Mouse (Mus musculus): Measurements from ENCODE around the gene Itga7. TPM values are rescaled to one million over a fixed set of nuclear protein-coding genes. Genes with fewer than 3 reads are reported as not detected.

Itga7 gene
- polyA plus RNA-seq, 1 experiment from 2014 or later, result 1.3 TPM

DNA sequence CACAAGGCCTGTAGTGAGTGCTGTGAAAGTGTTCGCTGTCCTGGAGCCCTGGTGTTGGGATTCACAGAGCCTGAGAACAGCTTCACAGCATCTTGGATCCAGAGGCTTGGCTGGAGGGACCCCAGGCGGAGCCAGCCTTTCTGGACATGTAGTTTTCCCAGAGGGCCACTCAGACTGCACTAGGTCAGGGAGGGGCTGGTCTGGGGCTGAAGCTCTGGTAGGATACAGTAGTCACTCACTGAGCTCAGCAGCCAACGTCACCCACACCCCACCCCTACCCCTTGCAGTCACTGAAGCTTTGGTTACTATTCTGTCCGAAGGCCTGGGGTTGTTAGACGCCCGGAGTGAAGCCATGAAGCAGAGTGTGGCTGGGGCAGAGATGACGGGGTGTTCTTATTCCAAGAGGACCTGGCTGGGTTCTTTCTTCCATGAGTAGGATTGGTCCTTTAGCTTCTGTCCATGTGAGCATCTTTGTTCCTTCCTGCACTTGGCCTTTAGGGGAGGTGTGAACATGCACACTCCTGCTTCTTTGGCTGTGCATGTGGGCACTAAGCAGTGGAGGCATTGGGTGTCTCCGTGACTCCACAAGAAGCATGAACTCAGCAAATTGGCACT, 2.3 kb downstream of the Itga7 start:
- Histone ChIP-seq H3K27me3 (replicated peaks; ENCODE audit: control insufficient read depth, insufficient read depth, low read length) (peaks cover 41% of the 10 kb centered on the region), H3K9me3 (replicated peaks; ENCODE audit: control insufficient read depth, low read length) (no peaks in the 10 kb centered on the region), H3K4me1 (ENCODE audit: control insufficient read depth, insufficient read depth, low read length) (peaks cover 6% of the 10 kb centered on the region; the same call in 1 of the 2 replicates), H3K9ac (ENCODE audit: low read length) (no peak overlapping the region), H3K4me3 (ENCODE audit: low read depth, low read length) (no peak overlapping the region), H3K36me3 (ENCODE audit: control insufficient read depth, insufficient read depth, low read length) (no peaks in the 10 kb centered on the region), H3K27ac (ENCODE audit: low read depth, low read length) (no peak overlapping the region), H3K4me2 (ENCODE audit: low read length) (no peak overlapping the region)
- DNase-seq (ENCODE audit: low spot score), result no peak
- no peak for ATAC-seq
- WGBS, result 70% methylated on average over 8 of the region's 8 CpGs

DNA sequence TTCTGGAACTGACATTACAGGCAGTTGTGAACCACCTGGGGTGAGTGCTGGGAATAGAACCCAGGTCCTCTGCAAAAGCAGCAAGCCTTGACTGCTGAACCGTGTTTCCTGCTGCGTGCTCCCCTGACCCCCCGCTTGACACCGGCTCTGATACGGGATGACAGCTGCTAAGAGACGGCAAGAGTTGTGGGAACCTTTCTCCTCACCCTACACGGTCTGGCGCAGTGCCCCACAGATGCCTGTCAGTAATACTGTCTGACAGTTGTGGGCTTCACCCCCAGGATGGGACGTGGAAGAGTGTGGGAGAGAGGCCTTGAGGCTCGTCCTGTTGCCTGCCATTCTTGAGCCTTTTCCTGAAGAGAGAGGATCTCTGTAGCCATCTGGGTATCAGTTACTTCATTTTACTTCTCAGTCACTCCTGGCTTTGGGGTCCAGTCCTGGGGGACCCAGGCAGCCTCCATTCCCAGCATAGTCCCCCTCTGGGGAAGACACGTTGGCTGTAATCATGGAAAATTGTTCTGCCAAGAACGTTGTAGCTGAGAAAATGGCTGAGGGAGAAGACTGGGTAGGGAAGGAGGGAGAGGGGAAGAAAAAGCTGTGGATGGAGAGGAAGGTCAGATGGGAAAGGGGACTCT, 4.3 kb downstream of the Itga7 start:
- Histone ChIP-seq H3K4me3 (ENCODE audit: low read depth, low read length) (no peak overlapping the region), H3K9ac (ENCODE audit: low read length) (no peak overlapping the region), H3K27me3 (replicated peaks; ENCODE audit: control insufficient read depth, insufficient read depth, low read length) (peaks cover 24% of the 10 kb centered on the region), H3K36me3 (ENCODE audit: control insufficient read depth, insufficient read depth, low read length) (no peaks in the 10 kb centered on the region), H3K9me3 (replicated peaks; ENCODE audit: control insufficient read depth, low read length) (no peaks in the 10 kb centered on the region), H3K4me1 (ENCODE audit: control insufficient read depth, insufficient read depth, low read length) (peaks cover 6% of the 10 kb centered on the region; the same call in 1 of the 2 replicates), H3K27ac (ENCODE audit: low read depth, low read length) (no peak overlapping the region), H3K4me2 (ENCODE audit: low read length) (no peak overlapping the region)
- DNase-seq (ENCODE audit: low spot score) (no peak), ATAC-seq (no peak)
- WGBS, result 75% methylated on average over 12 of the region's 12 CpGs

DNA sequence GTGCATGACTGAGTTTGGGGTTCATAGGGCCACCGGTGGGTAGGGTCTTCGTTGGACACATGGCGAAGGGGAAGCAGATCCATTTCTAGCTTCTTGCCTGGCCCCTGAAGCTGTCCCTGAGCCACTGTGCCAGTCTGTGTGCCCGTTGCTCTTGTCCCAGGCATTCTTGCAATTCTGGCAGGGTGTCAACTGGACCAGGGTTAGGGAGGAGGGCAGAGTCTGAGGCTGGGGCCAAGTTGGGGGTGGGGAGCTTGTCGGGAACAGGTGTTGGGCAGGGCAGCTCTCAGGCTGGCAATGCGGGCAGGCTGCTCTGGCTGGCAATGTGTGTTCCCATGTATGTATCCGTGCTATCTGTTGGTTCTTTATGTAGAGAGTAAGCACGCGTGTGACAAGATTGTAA, 4.8 kb downstream of the Itga7 start:
- no peak for ATAC-seq
- H3K36me3 ChIP-seq (ENCODE audit: control insufficient read depth, insufficient read depth, low read length), result no peaks in the 10 kb centered on the region
- H3K9ac ChIP-seq (ENCODE audit: low read length), result no peak overlapping the region
- H3K9me3 ChIP-seq (replicated peaks; ENCODE audit: control insufficient read depth, low read length), result no peaks in the 10 kb centered on the region
- H3K4me3 ChIP-seq (ENCODE audit: low read depth, low read length), result no peak overlapping the region
- DNase-seq (ENCODE audit: low spot score), result no peak
- no peak overlapping the region for H3K4me2 ChIP-seq (ENCODE audit: low read length)
- WGBS, result 80% methylated on average over 9 of the region's 9 CpGs
- H3K4me1 ChIP-seq (ENCODE audit: control insufficient read depth, insufficient read depth, low read length), result peaks cover 2% of the 10 kb centered on the region; the same call in 1 of the 2 replicates
- no peak overlapping the region for H3K27ac ChIP-seq (ENCODE audit: low read depth, low read length)
- peaks cover 18% of the 10 kb centered on the region for H3K27me3 ChIP-seq (replicated peaks; ENCODE audit: control insufficient read depth, insufficient read depth, low read length)

DNA sequence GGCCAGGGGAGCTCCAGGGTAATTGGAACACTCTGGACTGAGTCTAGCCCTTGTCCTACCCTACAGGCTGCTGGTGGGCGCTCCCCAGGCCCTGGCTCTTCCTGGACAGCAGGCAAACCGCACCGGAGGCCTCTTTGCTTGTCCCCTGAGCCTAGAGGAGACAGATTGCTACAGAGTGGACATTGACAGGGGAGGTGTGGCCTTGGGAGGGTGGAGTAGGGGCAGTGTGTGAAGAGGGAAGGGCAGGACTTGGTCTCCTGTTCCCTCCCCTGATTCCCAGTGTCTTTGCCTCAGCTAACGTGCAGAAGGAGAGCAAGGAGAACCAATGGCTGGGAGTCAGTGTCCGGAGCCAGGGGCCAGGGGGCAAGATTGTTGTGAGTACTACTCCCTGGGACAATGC, 5.4 kb downstream of the Itga7 start:
- Histone ChIP-seq H3K9me3 (replicated peaks; ENCODE audit: control insufficient read depth, low read length) (no peaks in the 10 kb centered on the region), H3K9ac (ENCODE audit: low read length) (no peak overlapping the region), H3K4me2 (ENCODE audit: low read length) (no peak overlapping the region), H3K36me3 (ENCODE audit: control insufficient read depth, insufficient read depth, low read length) (no peaks in the 10 kb centered on the region), H3K27ac (ENCODE audit: low read depth, low read length) (no peak overlapping the region), H3K27me3 (replicated peaks; ENCODE audit: control insufficient read depth, insufficient read depth, low read length) (peaks cover 15% of the 10 kb centered on the region), H3K4me1 (ENCODE audit: control insufficient read depth, insufficient read depth, low read length) (no peaks in the 10 kb centered on the region), H3K4me3 (ENCODE audit: low read depth, low read length) (no peak overlapping the region)
- DNase-seq (ENCODE audit: low spot score) (no peak), ATAC-seq (no peak)
- WGBS, result 76% methylated on average over 5 of the region's 5 CpGs

DNA sequence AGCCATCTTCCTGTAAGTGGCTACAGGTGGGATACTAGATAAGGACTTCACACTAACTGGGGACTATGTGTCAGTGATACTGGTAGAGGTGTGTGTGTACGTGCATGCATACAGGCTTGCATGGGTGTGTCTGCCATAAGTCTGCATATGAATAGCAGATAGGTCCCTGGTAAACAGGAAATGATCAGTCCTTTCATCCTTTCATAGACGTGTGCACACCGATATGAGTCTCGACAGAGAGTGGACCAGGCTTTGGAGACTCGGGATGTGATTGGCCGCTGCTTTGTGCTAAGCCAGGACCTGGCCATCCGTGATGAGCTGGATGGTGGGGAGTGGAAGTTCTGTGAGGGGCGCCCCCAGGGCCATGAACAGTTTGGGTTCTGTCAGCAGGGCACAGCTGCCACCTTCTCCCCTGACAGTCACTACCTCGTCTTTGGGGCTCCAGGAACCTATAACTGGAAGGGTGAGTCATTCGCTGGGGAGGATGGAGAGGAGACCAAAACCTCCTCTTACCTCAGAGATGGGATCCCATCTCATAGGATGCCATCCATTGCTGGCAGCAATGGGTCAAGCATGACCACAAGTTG, 7.0 kb downstream of the Itga7 start:
- Histone ChIP-seq H3K4me3 (ENCODE audit: low read depth, low read length) (no peak overlapping the region), H3K27ac (ENCODE audit: low read depth, low read length) (no peak overlapping the region), H3K9me3 (replicated peaks; ENCODE audit: control insufficient read depth, low read length) (no peaks in the 10 kb centered on the region), H3K36me3 (ENCODE audit: control insufficient read depth, insufficient read depth, low read length) (no peaks in the 10 kb centered on the region), H3K9ac (ENCODE audit: low read length) (no peak overlapping the region), H3K27me3 (replicated peaks; ENCODE audit: control insufficient read depth, insufficient read depth, low read length) (peaks cover 3% of the 10 kb centered on the region; the same call in 1 of the 2 replicates), H3K4me1 (ENCODE audit: control insufficient read depth, insufficient read depth, low read length) (no peaks in the 10 kb centered on the region), H3K4me2 (ENCODE audit: low read length) (no peak overlapping the region)
- no peak for ATAC-seq
- no peak for DNase-seq (ENCODE audit: low spot score)
- WGBS, result 85% methylated on average over 10 of the region's 10 CpGs

DNA sequence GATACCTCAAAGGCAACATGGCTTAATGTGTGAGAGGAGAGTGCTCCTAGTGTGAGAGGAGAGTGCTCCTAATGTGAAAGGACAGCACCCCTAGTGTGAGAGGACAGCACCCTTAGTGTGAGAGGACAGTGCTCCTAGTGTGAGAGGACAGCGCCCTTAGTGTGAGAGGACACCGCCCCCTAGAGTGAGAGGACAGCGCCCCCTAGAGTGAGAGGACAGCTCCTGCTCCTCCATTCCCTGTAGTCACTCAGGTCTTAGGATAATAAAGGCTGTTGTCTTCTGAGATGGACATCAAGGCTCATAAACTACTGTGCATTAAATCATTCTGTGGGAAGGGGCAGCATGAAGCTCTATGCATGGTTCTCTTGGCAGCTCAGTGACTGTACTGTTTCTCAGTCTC, 12.1 kb downstream of the Itga7 start:
- ATAC-seq, result no peak
- no peaks in the 10 kb centered on the region for H3K4me1 ChIP-seq (ENCODE audit: control insufficient read depth, insufficient read depth, low read length)
- H3K9me3 ChIP-seq (replicated peaks; ENCODE audit: control insufficient read depth, low read length), result no peaks in the 10 kb centered on the region
- no peak overlapping the region for H3K27ac ChIP-seq (ENCODE audit: low read depth, low read length)
- H3K36me3 ChIP-seq (ENCODE audit: control insufficient read depth, insufficient read depth, low read length), result no peaks in the 10 kb centered on the region
- 19% methylated on average over 3 of the region's 3 CpGs for WGBS
- no peaks in the 10 kb centered on the region for H3K27me3 ChIP-seq (replicated peaks; ENCODE audit: control insufficient read depth, insufficient read depth, low read length)
- H3K4me2 ChIP-seq (ENCODE audit: low read length), result no peak overlapping the region
- DNase-seq (ENCODE audit: low spot score), result no peak
- H3K4me3 ChIP-seq (ENCODE audit: low read depth, low read length), result no peak overlapping the region
- no peak overlapping the region for H3K9ac ChIP-seq (ENCODE audit: low read length)

DNA sequence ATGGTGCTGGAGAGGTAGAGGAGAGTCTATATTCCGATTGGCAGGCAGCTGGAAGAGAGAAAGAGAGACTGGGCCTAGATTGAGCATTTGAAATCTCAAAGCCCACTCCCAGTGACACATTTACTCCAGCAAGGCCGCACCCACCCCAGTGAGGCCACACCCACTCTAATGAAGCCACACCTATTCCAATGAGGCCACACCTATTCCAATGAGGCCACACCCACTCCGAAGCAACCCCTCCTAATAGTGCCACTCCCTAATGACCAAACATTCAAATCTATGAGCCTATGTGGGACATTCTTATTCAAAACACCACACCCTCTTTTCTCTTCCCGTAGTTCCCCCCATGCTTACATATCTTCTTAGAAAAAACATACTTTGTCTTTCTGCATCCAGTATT, 13.9 kb downstream of the Itga7 start:
- no peaks in the 10 kb centered on the region for H3K36me3 ChIP-seq (ENCODE audit: control insufficient read depth, insufficient read depth, low read length)
- H3K27ac ChIP-seq (ENCODE audit: low read depth, low read length), result no peak overlapping the region
- H3K9me3 ChIP-seq (replicated peaks; ENCODE audit: control insufficient read depth, low read length), result no peaks in the 10 kb centered on the region
- no peak overlapping the region for H3K9ac ChIP-seq (ENCODE audit: low read length)
- no peak for DNase-seq (ENCODE audit: low spot score)
- no peaks in the 10 kb centered on the region for H3K4me1 ChIP-seq (ENCODE audit: control insufficient read depth, insufficient read depth, low read length)
- ATAC-seq, result no peak
- H3K27me3 ChIP-seq (replicated peaks; ENCODE audit: control insufficient read depth, insufficient read depth, low read length), result no peaks in the 10 kb centered on the region
- H3K4me3 ChIP-seq (ENCODE audit: low read depth, low read length), result no peak overlapping the region
- 91% methylated on average over 4 of the region's 4 CpGs for WGBS
- H3K4me2 ChIP-seq (ENCODE audit: low read length), result no peak overlapping the region

DNA sequence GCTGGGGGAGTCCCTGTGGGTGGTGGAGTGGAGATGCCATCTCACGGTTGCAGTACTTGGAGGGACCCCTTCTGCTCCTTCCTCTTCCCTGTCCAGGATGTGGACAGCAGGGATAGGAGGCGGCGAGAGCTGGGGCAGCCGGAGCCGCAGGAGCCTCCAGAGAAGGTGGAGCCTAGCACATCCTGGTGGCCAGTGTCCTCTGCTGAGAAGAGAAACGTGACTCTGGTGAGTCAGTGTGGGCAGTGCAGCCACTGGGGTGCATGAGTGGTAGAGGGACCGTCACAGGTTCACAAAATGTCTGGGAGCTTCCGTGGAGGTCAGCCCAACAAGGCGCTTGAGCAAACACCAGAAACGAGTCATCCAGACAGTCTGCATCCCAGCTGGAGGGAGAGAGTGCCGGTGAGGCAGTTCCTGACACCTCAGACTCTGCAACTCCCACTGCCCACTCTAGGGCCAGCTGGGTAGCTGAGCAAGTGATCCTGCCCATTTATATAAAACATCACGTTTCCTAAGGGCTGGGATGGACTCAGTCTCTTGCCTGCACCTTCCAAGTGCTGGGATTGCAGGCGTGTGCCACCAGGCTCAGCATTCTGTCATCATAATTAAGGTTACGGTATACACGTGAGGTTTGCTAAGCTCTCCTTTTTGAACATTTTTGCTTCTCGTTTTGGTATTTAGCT, 16.7 kb downstream of the Itga7 start:
- no peak for ATAC-seq

DNA sequence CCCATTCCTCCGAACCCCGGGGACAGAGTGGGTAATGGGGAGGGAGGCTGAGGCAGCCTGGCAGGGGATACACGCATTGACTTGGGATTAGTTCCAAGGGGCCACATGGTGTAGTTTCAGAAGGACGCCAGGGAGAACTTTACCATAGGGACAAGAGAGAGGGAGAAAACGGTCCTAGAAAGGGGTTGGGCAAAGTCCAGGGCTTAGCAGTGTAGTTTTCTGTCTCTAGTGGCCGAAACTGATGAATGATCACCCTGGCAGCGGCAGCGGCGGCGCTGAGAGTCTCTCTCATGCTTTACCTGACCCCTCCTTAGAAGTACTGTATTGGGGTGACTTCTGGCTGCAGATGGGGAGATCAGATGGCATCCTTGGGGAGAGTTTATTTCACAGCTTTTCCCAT, 24.7 kb downstream of the Itga7 start:
- no peaks in the 10 kb centered on the region for H3K27me3 ChIP-seq (replicated peaks; ENCODE audit: control insufficient read depth, insufficient read depth, low read length)
- 77% methylated on average over 10 of the region's 10 CpGs for WGBS
- H3K27ac ChIP-seq (ENCODE audit: low read depth, low read length), result no peak overlapping the region
- ATAC-seq, result no peak
- H3K4me1 ChIP-seq (ENCODE audit: control insufficient read depth, insufficient read depth, low read length), result no peaks in the 10 kb centered on the region
- no peak for DNase-seq (ENCODE audit: low spot score)
- H3K36me3 ChIP-seq (ENCODE audit: control insufficient read depth, insufficient read depth, low read length), result no peaks in the 10 kb centered on the region
- no peaks in the 10 kb centered on the region for H3K9me3 ChIP-seq (replicated peaks; ENCODE audit: control insufficient read depth, low read length)
- no peak overlapping the region for H3K9ac ChIP-seq (ENCODE audit: low read length)
- H3K4me2 ChIP-seq (ENCODE audit: low read length), result no peak overlapping the region
- H3K4me3 ChIP-seq (ENCODE audit: low read depth, low read length), result no peak overlapping the region

More for the DNA sequence above, 16.7 kb downstream of the Itga7 start:
- WGBS, result 72% methylated on average over 16 of the region's 16 CpGs
- no peak overlapping the region for H3K9ac ChIP-seq (ENCODE audit: low read length)
- DNase-seq (ENCODE audit: low spot score), result no peak
- H3K36me3 ChIP-seq (ENCODE audit: control insufficient read depth, insufficient read depth, low read length), result no peaks in the 10 kb centered on the region
- H3K27ac ChIP-seq (ENCODE audit: low read depth, low read length), result no peak overlapping the region
- no peaks in the 10 kb centered on the region for H3K9me3 ChIP-seq (replicated peaks; ENCODE audit: control insufficient read depth, low read length)
- H3K4me2 ChIP-seq (ENCODE audit: low read length), result no peak overlapping the region
- H3K4me3 ChIP-seq (ENCODE audit: low read depth, low read length), result no peak overlapping the region
- H3K27me3 ChIP-seq (replicated peaks; ENCODE audit: control insufficient read depth, insufficient read depth, low read length), result no peaks in the 10 kb centered on the region
- no peaks in the 10 kb centered on the region for H3K4me1 ChIP-seq (ENCODE audit: control insufficient read depth, insufficient read depth, low read length)

Data from forebrain, embryonic 14.5 days (tissue).